Mouse (Mus musculus) erythroblast, adult 5-6 weeks (primary cell): ENCODE data around the gene Shisa8. TPM values are rescaled to one million over a fixed set of nuclear protein-coding genes. Genes with fewer than 3 reads are reported as not detected.

Source experiments
- ATAC-seq: replicated peaks from 2 replicates; pipeline ENCODE4 v1.8.0; 2016; ENCODE audit warnings: moderate number of reproducible peaks, mild to moderate bottlenecking, moderate TSS enrichment, inconsistent platforms; ENCODE audit not compliant: poor library complexity, low FRiP score, severe bottlenecking
- total RNA-seq, 2 experiments: library from RNA; stranded (forward) in 1 of 2; stranded (reverse) in 1 of 2; fragments of 150-400 nt in 1 of 2; fragments of 200-764, 138-1000 nt in 1 of 2; gene quantifications; 2 replicates each; pipeline versions ENCODE4 v1.2.3 to v1.2.4; 2015 to 2017; ENCODE audit warnings: low replicate concordance in 2 of 2

The Shisa8 gene
- total RNA-seq, 2 experiments from 2014 or later: not detected

- ATAC-seq: no peak
Measured at GRCm38 (mm10) chr15:82207504-82208219, 5.0 kb downstream of the Shisa8 start.

DNA sequence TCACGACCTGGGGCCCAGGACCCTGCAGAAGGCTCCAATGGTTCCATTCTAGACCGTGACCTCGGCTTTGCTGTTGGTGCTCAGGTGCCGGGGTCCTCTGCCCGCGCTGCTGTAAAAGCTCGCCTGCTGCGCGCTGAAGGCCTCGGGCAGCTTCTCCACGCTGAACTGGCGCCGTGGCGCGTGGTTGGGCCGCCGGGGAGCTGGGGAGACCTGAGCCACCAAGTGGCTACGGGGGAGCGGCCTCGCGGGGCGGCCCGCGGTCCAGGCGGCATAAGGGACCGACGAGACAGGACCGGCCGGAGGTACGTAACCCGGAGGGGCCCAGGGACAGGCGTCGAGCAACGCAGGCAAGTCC lies 5.5 kb downstream of the Shisa8 start:
- no peak for ATAC-seq

GRCm38 (mm10) chr15:82206365-82207104 lies 6.1 kb downstream of the Shisa8 start:
- ATAC-seq: 0 out of 2 replicates have a peak, but pooled peaks have one; percentile 32

DNA sequence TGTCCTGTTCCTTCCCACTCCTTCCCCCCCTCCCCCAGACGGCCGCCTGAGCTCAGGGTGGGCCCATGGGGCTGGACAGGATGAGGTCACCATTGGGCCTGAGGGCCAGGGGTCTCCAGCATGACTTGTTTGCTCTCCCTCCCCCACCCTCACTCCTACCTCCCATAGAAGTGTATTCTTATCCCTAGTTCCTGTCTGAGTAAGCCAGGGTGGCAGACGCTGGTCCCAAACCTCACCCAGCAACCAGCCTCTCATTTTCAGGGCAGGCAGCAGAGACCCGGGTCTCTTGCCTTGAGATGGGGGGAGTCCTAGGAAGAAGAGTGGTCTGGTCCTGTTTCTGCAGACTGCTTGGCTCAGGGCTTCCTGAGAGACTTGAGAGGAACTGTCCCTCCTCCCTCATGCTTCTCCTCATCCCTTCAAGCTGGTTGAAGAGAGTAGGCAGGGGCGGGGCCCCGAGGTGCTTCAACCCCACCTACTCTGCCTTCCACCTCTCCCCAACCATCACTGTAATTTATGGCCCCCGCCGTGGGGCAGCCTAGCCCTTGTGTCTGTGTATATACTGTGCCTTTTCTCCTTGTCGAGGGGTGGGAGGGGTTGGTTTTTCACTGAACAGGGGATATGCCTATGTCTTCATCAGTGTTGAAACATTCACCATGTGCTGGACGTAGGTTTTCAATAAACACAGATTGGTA lies 7.8 kb downstream of the Shisa8 start:
- ATAC-seq: no peak

DNA sequence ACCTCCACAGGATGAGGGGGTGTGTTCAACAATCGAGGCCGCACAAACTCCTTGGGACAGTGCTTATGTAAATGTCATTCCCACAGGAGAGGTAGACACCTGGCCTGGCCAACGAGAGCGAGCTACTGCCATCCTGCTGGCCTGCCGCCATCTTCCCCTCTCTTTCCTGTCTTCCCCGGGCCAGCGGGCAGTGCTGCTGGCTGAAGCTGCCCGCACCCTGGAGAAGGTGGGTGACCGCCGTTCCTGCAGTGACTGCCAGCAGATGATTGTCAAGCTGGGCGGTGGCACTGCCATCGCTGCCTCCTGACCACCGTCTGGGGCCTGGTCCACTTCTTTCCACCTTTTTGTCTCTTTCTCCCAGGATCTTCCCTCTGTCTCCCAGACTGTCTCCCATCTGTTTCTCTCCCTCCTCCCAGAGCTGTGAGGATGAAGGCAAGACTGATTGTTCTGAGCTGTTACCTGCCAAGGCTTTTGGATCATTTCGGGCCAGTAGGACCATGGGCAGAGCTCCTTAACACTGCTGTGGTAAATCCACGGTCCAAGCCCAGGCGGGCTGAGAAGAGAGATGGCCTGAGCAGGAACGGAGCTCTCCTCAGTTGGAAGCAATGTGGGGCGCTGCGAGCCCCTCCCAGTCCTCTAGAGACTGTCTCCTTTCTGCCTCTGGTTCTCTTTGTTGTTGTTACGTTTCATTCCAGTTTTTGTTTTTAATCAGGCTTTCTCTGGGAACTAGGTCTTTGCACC lies 8.8 kb downstream of the Shisa8 start:
- ATAC-seq: no peak

DNA sequence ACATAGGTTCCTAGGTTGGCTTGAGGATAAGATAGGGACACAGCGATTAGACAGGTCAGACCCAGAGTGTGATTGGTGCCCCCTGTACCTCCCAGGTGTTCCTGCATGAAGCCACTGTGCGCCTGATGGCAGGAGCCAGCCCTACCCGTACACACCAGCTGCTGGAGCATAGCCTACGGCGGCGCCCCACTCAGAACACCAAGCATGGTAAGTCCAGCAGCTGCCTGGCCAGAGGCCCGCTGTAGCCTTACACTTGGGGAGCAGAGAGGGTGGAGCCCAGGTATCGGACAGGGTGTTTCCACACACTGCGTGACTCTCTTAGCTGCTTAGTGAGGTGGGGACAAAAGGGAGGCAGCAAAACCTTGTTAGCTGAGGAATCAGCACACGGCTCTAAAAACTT lies 9.5 kb downstream of the Shisa8 start:
- no peak for ATAC-seq

DNA sequence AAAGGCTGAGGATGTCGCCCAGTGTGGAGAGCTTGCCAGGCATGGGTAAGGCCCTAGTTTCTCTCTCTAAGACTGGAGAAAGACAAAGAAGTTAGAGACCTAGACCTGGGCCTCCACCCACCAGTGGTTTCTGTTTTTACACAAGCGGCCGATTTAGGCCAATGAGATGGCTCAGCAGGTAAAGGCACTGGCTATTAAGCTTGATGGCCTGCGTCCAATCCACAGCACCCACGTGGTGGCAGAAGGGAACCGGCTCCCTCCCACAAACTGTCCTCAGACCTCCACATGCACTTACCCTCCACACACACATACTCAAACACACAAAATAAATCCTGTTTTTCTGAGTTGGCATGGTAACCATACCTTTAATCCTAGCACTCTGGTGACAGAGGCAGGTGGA lies 10.5 kb downstream of the Shisa8 start:
- no peak for ATAC-seq

DNA sequence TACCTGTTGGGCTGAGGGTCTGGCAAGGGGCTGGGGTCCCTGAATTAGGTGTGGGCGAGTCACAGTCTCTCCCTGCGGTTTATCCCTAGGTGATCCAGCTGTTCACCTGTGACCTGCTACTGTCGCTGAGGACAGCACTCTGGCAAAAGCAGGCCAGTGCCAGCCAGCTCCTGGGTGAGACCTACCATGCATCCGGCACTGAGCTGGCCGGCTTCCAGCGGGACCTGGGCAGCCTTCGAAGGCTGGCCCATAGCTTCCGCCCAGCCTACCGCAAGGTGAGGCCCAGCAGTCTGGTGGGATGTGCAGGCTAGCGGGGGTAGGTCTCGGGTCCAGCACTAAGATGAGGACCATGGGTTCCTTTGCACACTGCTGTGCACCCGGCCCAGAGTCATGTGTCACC lies 13.1 kb downstream of the Shisa8 start:
- no peak for ATAC-seq

GRCm38 (mm10) chr15:82198342-82198741 lies 14.3 kb downstream of the Shisa8 start:
- no peak for ATAC-seq

GRCm38 (mm10) chr15:82197937-82198336 lies 14.7 kb downstream of the Shisa8 start:
- no peak for ATAC-seq

- no peak for ATAC-seq
Measured at GRCm38 (mm10) chr15:82197246-82197750, 15.3 kb downstream of the Shisa8 start.

DNA sequence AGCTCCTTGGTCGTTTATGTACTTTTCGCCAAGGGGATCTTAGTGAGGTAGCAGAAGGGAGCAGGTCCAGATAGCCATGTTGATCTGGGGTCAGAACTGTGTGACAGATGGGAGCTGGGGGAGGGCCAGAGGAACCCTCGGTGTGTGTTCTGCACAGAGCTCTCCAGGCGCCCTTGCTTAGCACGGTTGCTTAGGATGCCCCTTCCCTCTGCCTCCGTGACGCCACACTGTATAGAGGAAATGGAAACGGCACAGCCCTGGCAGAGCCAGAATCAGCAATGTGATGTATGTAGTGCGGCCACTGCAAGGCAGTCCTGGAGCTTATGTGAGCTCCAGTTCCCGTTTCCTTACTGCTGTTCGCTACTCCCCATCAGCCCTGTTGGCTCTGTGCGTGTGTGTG lies 16.3 kb downstream of the Shisa8 start:
- no peak for ATAC-seq

DNA sequence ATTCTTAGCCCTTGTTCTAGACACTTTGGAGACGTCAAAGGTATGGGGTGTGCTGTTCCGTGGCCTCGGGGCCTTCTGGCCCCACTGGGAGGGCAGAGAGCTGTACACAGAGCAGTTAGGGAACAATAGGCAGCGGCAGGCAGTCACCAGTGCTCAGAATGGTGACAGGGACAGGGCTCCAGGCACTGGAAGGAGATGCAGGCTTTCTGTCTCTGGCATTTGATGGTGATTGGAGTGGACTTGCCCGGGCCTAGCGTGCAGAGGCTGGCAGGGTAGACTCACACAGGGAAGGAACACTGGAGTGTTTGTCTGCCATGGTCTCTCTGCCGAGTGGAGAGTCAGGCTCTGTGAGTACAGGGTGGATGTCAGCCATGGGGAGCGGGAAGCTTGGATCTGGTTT lies 20.0 kb downstream of the Shisa8 start:
- no peak for ATAC-seq

GRCm38 (mm10) chr15:82188481-82189240 lies 24.0 kb downstream of the Shisa8 start:
- ATAC-seq: no peak

- ATAC-seq: no peak
Measured at GRCm38 (mm10) chr15:82187924-82188323, 24.7 kb downstream of the Shisa8 start.

GRCm38 (mm10) chr15:82187401-82187800 lies 25.2 kb downstream of the Shisa8 start:
- ATAC-seq: no peak

GRCm38 (mm10) chr15:82186931-82187330 lies 25.7 kb downstream of the Shisa8 start:
- peak; percentile 23 for ATAC-seq

DNA sequence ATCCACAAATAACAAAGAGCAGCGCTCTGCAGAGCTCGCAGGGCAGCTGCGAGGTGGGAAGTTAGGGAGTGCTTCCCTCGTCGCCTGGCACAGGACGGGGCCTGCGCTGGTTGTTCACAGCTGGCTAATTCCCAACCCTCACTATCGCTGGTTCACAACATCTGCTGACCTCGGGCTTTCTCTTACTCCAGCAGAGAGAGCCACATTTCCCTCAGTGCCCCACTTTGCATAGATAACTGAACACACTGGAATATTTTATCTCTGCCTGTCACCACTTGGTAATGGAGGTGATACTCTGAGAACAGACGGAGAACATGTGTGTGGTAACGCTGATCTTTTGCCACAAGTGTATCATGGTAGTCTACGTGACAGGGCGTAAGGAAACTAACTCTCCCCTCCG lies 26.5 kb downstream of the Shisa8 start:
- ATAC-seq: peak; percentile 46

- no peak for ATAC-seq
Measured at GRCm38 (mm10) chr15:82185062-82185783, 27.4 kb downstream of the Shisa8 start.
